Mouse (Mus musculus): ENCODE measurements around the gene Cpsf4l. TPM values are rescaled to one million over a fixed set of nuclear protein-coding genes. Genes with fewer than 3 reads are reported as not detected.

The Cpsf4l gene
- polyA plus RNA-seq, 1 experiment from 2014 or later, result 0.15 TPM

DNA sequence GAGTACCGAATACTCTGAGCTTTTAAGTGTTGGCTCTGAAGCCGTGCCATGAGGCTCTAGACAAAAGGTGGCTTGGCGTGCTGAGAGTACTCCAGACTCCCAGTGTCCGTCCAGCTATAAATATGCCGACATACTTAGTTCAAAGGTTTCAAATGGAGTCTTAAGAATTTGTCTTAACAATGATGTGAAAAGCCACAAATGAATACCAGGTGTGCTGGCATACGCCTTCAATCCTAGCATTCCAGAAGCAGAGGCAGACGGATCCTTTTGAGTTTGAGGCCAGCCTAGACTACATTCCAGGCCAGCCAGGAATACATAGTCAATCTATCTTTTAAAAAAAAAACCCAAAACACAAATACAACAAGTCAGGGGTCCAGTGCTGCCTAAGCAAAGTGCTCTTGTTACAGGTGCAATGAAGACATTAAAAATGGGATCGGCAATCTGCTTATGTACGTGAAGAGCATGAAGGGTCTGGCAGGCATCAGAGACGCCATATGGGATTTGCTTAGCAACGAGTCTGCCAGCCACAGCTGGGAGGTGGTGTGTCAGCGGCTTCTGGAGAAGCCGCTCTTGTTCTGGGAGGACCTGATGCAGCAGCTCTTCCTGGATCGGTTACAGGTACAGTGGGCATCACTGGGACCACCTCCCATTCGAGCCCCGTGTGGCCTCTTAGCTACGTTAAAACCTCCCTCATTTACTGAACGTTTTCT lies 55.1 kb downstream of the Cpsf4l start:
- Histone ChIP-seq H3K4me2 (replicated peaks) (no peak overlapping the region), H3K36me3 (peaks cover 80% of the 10 kb centered on the region), H3K27me3 (no peaks in the 10 kb centered on the region), H3K9me3 (replicated peaks) (no peaks in the 10 kb centered on the region), H3K9ac (no peak overlapping the region), H3K4me1 (peaks cover 22% of the 10 kb centered on the region), H3K27ac (no peak overlapping the region), H3K4me3 (no peak overlapping the region)
- 76% methylated on average over 18 of the region's 18 CpGs for WGBS
- no peak for ATAC-seq (ENCODE audit: low FRiP score)

DNA sequence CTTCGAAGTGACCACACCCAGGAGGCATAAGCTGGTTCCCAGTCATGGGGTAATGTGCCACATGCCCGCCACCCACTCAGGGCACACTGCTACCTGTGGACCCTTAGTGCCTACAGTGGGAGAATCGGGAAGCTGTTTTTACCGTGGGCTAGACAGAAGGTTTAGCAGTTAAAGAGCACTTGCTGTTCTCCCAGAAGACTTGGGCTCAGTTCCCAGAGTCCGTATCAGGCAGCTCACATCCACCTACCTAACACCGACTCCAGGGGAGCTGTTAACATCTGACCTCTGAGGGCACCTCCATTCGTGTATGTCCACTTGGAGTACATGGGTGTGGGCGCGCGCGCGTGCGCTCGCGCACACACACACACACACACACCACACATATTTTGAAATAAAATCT lies 55.7 kb downstream of the Cpsf4l start:
- no peak overlapping the region for H3K9ac ChIP-seq
- H3K4me2 ChIP-seq (replicated peaks), result no peak overlapping the region
- H3K4me3 ChIP-seq, result no peak overlapping the region
- H3K4me1 ChIP-seq, result peaks cover 22% of the 10 kb centered on the region
- no peak for ATAC-seq (ENCODE audit: low FRiP score)
- no peaks in the 10 kb centered on the region for H3K9me3 ChIP-seq (replicated peaks)
- peaks cover 74% of the 10 kb centered on the region for H3K36me3 ChIP-seq
- 91% methylated on average over 15 of the region's 15 CpGs for WGBS
- H3K27me3 ChIP-seq, result no peaks in the 10 kb centered on the region
- no peak overlapping the region for H3K27ac ChIP-seq

DNA sequence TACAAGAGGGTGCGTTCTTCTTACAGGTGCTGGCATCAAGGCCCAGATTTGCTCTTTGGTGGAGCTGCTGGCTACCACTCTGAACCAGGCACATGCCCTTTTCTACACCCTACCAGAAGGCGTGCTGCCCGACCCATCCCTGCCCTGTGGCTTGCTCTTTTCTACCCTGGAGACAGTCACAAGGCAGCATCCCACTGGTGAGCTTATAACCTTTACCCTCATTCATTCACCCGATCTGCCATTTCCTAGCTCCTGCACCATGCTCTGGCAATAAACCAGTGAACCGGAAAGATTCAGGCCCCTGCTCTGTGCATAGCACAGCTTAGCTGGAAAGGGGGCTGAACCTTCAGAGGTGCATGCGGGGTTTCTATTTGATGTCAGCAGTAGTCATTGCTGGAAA lies 57.3 kb downstream of the Cpsf4l start:
- peaks cover 59% of the 10 kb centered on the region for H3K36me3 ChIP-seq
- H3K4me3 ChIP-seq, result no peak overlapping the region
- ATAC-seq (ENCODE audit: low FRiP score), result no peak

DNA sequence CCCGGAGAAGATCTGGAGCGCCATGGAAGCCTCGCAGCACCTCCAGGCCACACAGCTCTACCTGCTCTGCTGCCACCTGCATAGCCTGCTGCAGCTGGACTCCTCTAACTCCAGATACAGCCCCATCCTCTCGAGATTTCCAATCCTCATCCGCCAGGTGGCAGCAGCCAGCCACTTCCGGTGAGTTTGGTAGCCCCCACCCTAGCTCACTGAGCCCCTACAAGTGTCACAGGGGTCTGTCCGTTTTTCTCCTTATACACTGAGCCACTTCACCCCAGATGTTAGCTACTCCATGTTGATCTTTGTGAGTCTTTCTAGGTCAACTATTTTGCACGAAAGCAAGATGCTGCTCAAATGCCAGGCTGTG lies 57.9 kb downstream of the Cpsf4l start:
- Histone ChIP-seq H3K27ac (peak overlapping the region; percentile 67), H3K36me3 (peaks cover 53% of the 10 kb centered on the region), H3K4me1 (peaks cover 30% of the 10 kb centered on the region), H3K4me2 (replicated peaks) (no peak overlapping the region), H3K27me3 (no peaks in the 10 kb centered on the region), H3K4me3 (no peak overlapping the region), H3K9me3 (replicated peaks) (no peaks in the 10 kb centered on the region), H3K9ac (no peak overlapping the region)
- no peak for ATAC-seq (ENCODE audit: low FRiP score)
- 44% methylated on average over 8 of the region's 8 CpGs for WGBS

More for the DNA sequence above, 57.3 kb downstream of the Cpsf4l start:
- Histone ChIP-seq H3K27ac (no peak overlapping the region), H3K4me1 (peaks cover 33% of the 10 kb centered on the region), H3K27me3 (no peaks in the 10 kb centered on the region), H3K9me3 (replicated peaks) (no peaks in the 10 kb centered on the region), H3K9ac (no peak overlapping the region), H3K4me2 (replicated peaks) (no peak overlapping the region)
- 94% methylated on average over 6 of the region's 6 CpGs for WGBS

DNA sequence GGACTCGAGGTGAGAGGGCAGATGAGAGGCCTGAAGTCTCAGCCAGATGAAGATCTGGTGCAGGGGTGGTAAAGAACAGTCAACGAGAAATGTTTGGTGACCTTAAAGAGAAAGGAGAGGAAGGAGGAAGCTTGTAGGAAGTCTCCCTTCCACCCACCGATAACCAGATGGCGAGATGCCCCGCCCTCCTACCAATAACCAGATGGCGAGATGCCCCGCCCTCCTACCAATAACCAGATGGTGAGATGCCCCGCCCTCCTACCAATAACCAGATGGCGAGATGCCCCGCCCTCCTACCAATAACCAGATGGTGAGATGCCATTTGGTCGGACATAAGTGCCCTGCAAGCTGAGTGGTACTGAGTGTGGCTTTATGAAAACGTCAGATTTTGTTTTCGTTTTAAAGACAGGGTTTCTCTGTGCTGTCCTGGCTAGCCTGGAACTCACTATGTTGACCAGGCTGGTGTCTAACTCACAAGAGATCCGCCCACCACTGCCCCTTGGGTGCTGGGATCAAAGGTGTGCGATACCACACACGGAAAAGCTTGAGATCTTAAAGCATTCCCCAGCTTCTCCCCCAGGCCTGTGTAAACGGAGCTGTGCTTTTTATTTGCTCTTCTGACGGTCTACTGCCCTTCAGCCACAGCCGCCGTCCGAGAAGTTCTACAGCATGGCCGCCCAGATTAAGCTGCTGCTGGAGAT lies 58.5 kb downstream of the Cpsf4l start:
- peaks cover 48% of the 10 kb centered on the region for H3K36me3 ChIP-seq
- H3K4me1 ChIP-seq, result peaks cover 28% of the 10 kb centered on the region
- no peak overlapping the region for H3K9ac ChIP-seq
- ATAC-seq (ENCODE audit: low FRiP score), result peak; percentile 11; the same call in 1 of the 2 replicates
- no peaks in the 10 kb centered on the region for H3K9me3 ChIP-seq (replicated peaks)
- peak overlapping the region; percentile 95 for H3K27ac ChIP-seq
- H3K4me2 ChIP-seq (replicated peaks), result peak overlapping the region; percentile 65
- WGBS, result 63% methylated on average over 22 of the region's 22 CpGs
- no peaks in the 10 kb centered on the region for H3K27me3 ChIP-seq
- H3K4me3 ChIP-seq, result 0 out of 2 replicates have a peak overlapping the region, but pooled peaks have one; percentile 4

DNA sequence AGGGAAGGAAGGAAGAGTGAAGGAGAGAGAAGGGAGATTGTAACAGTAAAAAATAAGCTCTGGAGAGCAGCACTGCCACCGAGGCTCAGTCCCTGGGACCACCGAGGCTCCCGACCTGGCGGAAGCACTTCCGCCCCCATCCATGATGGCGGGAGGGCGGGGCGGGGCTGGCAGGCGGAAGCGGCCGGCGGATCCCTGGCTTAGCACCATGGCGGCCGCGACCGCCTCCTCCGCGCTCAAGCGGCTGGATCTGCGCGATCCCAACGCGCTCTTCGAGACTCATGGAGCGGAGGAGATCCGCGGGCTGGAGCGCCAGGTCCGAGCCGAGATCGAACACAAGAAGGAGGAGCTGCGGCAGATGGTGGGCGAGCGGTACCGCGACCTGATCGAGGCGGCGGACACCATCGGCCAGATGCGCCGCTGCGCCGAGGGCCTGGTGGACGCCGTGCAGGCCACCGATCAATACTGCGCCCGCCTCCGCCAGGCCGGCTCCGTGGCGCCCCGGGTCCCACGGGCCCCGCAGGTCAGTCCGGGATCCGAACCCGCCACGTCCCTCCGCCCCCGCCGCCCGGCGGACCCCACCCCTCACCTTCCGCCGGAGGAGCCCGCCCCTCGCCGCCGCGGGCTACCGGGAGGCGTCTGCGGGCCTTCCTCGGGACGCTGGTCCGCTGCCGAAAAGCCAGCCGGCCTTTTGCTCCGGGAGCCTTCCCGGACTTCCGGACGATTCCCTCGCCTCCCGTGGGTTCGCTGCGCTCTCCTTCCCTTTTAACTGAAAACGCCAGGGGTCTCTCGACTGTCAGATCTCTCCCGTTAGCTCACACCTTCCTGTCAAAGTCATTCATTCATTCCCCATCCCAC lies 60.2 kb downstream of the Cpsf4l start, which contains the start of gene Slc39a11:
TSS of gene Slc39a11 (minus strand) at position 727 of the 858 bp plus-strand sequence.
- H3K9ac ChIP-seq, result peak within 1 kb of the TSS; percentile 89
- peak within 1 kb of the TSS; percentile 95 for H3K27ac ChIP-seq
- peak within 1 kb of the TSS; percentile 65 for H3K4me2 ChIP-seq (replicated peaks)
- WGBS, result under 1% methylated on average over 87 of the region's 91 CpGs
- H3K9me3 ChIP-seq (replicated peaks), result no peaks in the 10 kb centered on the region
- no peaks in the 10 kb centered on the region for H3K27me3 ChIP-seq
- peak; percentile 86 for ATAC-seq (ENCODE audit: low FRiP score)
- peaks cover 33% of the 10 kb centered on the region for H3K36me3 ChIP-seq
- H3K4me3 ChIP-seq, result peak within 1 kb of the TSS; percentile 95
- H3K4me1 ChIP-seq, result peaks cover 28% of the 10 kb centered on the region

DNA sequence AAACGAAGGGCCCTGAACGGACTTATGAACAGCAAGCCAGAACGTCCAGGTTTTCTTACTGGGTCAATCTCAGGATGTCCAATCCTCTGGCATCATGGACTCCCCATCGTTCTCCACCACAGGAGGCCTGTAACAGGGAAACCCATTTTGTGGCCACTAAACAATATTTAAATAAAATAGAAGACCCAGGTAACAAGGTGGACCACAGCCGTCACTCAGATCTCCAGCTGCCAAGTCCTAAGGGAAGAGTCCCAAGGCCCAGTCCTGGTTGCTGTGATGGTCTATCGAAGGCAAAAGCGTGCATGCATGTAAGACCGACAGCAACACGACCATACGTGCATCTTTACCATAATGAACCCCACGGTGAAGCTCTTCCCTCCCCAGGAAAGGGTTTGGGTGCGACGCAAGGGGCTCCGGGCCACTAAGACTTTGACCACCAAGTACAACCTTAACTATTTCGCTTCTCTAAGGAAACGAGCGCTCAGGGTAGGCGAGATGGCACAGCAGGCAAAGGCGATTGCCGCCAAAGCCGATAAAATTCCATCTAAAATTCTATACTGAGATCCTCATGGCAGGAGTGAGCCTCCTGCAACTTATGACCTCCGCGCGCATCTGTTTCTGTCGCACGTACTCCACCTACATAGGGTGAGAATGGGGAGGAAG lies 61.0 kb downstream of the Cpsf4l start, which contains the start of gene Cog1:
TSS of gene Cog1 (plus strand) at position 480 of the 663 bp plus-strand sequence.
- Histone ChIP-seq H3K27me3 (no peaks in the 10 kb centered on the region), H3K4me3 (peak within 1 kb of the TSS; percentile 95), H3K9me3 (replicated peaks) (no peaks in the 10 kb centered on the region), H3K4me1 (peaks cover 28% of the 10 kb centered on the region), H3K36me3 (peaks cover 25% of the 10 kb centered on the region), H3K9ac (peak within 1 kb of the TSS; percentile 89), H3K27ac (peak within 1 kb of the TSS; percentile 95), H3K4me2 (replicated peaks) (peak within 1 kb of the TSS; percentile 65)
- no peak for ATAC-seq (ENCODE audit: low FRiP score)
- WGBS, result 40% methylated on average over 26 of the region's 26 CpGs

Other genes starting within 250 kb of the Cpsf4l start
- gene Sstr2, start 90.7 kb downstream of the Cpsf4l start, polyA plus RNA-seq (2016; fragmentation: Nextera tagmentation; extraction: Ambion mirVana), result 35.3 and 37.8 TPM in 2 replicates
- 42.1 and 45.5 TPM in 2 replicates for gene Cog1, start 60.8 kb downstream of the Cpsf4l start, polyA plus RNA-seq (2016; fragmentation: Nextera tagmentation; extraction: Ambion mirVana)
- 32.3 and 33.5 TPM in 2 replicates for gene Slc39a11, start 59.9 kb downstream of the Cpsf4l start, polyA plus RNA-seq (2016; fragmentation: Nextera tagmentation; extraction: Ambion mirVana)
- 49.9 and 50.4 TPM in 2 replicates for gene Fam104a, start 25.9 kb downstream of the Cpsf4l start, polyA plus RNA-seq (2016; fragmentation: Nextera tagmentation; extraction: Ambion mirVana)
- gene D11Wsu47e, start 25.6 kb downstream of the Cpsf4l start, polyA plus RNA-seq (2016; fragmentation: Nextera tagmentation; extraction: Ambion mirVana), result 23.8 and 25.9 TPM in 2 replicates
- gene Cdc42ep4, start 41.9 kb upstream of the Cpsf4l start, polyA plus RNA-seq (2016; fragmentation: Nextera tagmentation; extraction: Ambion mirVana), result 98.7 and 106 TPM in 2 replicates